Mouse (Mus musculus) lung, adult 2 months (tissue): ENCODE measurements at regions not wholly inside any gene's neighbourhood (a gene's known extent, or its start where the extent isn't known, plus 50 kb on each side); places are given as distances from the start of the nearest gene placed in this dataset.

Source experiments
- CTCF ChIP-seq: fragments of 200-500 bp; IDR thresholded peaks from 2 replicates; pipeline ENCODE4 v1.5.1; 2011; ENCODE audit warnings: mild to moderate bottlenecking, low read length, control low read depth; ENCODE audit not compliant: insufficient read depth
- POLR2A ChIP-seq: fragments of 200-500 bp; IDR thresholded peaks from 2 replicates; pipeline ENCODE4 v1.6.1; 2011; ENCODE audit warnings: low read depth, mild to moderate bottlenecking, control low read depth, low read length, borderline replicate concordance; ENCODE audit errors: extremely low read depth

DNA sequence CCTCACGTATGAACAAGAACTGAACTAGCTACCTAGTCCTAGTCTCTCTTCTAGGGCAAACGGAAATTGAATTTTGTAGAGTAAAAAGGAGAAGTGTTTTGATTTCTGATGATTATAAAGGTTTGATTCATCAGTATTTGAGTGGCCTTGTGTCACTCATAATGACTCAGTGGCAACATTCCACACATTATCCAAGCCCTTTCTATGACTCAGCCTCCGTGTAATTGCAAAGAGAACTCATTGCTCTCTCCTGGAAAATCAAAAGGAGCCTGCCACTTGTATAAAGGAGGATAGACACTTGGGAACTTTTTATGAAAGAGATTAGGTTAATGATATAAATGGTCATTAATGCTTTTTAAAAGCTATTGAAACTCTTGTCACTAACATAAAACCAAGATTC lies 72.4 kb upstream of the Bbx start:
- TF ChIP-seq POLR2A (no peak), CTCF (no peak)
